Mouse (Mus musculus) limb, embryonic 15.5 days (tissue): ENCODE results near the gene Acadsb. TPM values are rescaled to one million over a fixed set of nuclear protein-coding genes. Genes with fewer than 3 reads are reported as not detected.
A peak's percentile ranks its signal among the peaks of the same experiment; 100 is the strongest.
"Not testable (repeated sequence)": the region's sequence is repeated elsewhere in the genome, so short reads cannot be mapped to it uniquely, and the experiment has no call there.

ENCODE experiments used
- ATAC-seq: fragments of 200-750 bp; cut with Nextera tagmentation; 2 replicates; pipeline ENCODE4 v1.8.0; 2017; ENCODE audit warnings: low read depth, moderate TSS enrichment; ENCODE audit not compliant: insufficient number of reproducible peaks, low FRiP score, low TSS enrichment
- H3K27ac ChIP-seq: fragments of 300-500 bp; sonication (generic); 2 replicates; pipeline ENCODE4 v1.5.1; 2015; ENCODE audit warnings: moderate library complexity, mild to moderate bottlenecking, inconsistent platforms
- H3K27me3 ChIP-seq: fragments of 300-500 bp; sonication (generic); 2 replicates; pipeline ENCODE4 v1.6.1; 2015; ENCODE audit warnings: inconsistent platforms
- H3K36me3 ChIP-seq: fragments of 300-500 bp; sonication (generic); 2 replicates; pipeline ENCODE4 v1.6.1; 2015; ENCODE audit warnings: inconsistent platforms
- H3K4me1 ChIP-seq: fragments of 300-500 bp; sonication (generic); 2 replicates; pipeline ENCODE4 v1.6.1; 2015; ENCODE audit warnings: inconsistent platforms
- H3K4me2 ChIP-seq: fragments of 300-500 bp; sonication (generic); 2 replicates; pipeline ENCODE4 v1.6.1; 2015; ENCODE audit warnings: mild to moderate bottlenecking, inconsistent platforms
- H3K4me3 ChIP-seq: fragments of 300-500 bp; sonication (generic); 2 replicates; pipeline ENCODE4 v1.5.1; 2015; ENCODE audit warnings: mild to moderate bottlenecking, inconsistent platforms
- H3K9ac ChIP-seq: fragments of 300-500 bp; sonication (generic); 2 replicates; pipeline ENCODE4 v1.6.1; 2015; ENCODE audit warnings: inconsistent platforms
- H3K9me3 ChIP-seq: fragments of 300-500 bp; sonication (generic); 2 replicates; pipeline ENCODE4 v1.6.1; 2016; ENCODE audit warnings: inconsistent platforms
- WGBS: fragments of 180-500 bp; shearing (Covaris S2); methylation state at CpG from one replicate; pipeline ENCODE4 v1.1.7; 2015; 5-methylcytosine and 5-hydroxymethylcytosine counted together
- polyA plus RNA-seq: library from polyadenylated mRNA; unstranded; fragments of >200 nt; fragmentation: Nextera tagmentation; extraction: Ambion mirVana; gene quantifications from 2 replicates; pipeline ENCODE4 v1.2.1, GENCODE M21; 2015

Gene Acadsb
- 99.0 and 113 TPM in 2 replicates for polyA plus RNA-seq

DNA sequence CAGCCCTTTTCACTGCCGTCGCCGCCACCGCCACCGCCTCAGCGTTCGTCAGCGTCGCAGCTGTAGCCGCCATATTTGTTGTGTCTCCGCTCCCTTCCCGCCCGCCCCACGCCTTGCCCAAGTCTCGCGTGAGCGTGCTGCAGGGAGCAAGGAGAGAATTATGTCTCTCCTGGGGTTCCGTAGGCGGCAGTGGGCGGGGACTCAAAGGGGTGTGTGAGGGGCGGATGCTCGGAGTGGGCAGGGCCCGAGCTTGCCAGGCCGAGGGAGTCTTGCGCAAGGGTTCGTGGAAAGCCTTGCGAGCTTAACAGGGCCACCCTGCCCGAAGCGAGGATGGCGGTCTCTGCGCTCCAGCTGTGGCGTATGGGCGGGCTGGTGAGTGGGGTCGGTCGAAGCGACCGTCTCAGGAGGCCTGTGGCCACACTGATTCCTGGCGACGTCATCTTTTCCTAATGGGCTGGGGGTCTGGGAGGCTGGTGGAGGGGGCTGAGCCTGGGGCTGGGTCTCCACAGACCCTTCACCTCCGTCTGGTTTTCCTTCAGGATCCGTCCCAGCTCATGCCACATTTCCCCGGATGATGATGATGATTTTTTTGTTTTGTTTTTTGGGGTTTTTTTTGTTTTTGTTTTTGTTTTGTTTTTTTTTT, at the start of gene Acadsb, which contains the start of gene Ikzf5:
Gene Acadsb, plus strand, starts transcription at position 186 of the 643 bp plus-strand sequence.
Gene Ikzf5, minus strand, starts transcription at position 106 of the 643 bp plus-strand sequence.
- peak within 1 kb of the TSS; percentile 72 for H3K4me2 ChIP-seq
- WGBS = under 1% methylated on average over 42 of the region's 42 CpGs

DNA sequence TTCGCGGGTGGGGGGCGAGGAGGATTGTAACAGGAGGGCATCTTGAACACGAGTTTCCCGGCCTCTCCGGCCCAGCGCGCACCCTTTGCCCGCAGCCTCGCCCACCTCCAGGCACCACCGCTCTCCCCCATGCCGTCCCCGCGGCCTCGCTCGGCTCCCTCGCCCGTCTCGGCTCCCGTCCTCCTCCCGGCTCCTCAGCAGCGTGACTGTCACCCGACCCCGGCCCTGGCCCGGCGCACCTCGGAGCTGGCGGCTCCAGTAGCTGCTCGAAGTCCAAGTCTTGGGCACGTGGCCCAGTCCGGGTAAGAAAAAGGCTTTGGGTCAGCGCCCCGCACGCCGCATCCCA, 48.2 kb upstream of the Acadsb start:
- H3K9ac ChIP-seq = peak overlapping the region; percentile 81
- H3K36me3 ChIP-seq = peaks cover 15% of the 10 kb centered on the region
- WGBS = under 1% methylated on average over 35 of the region's 35 CpGs
- H3K9me3 ChIP-seq = no peaks in the 10 kb centered on the region
- H3K4me3 ChIP-seq = peak overlapping the region; percentile 87
- H3K27ac ChIP-seq = peak overlapping the region; percentile 95
- peak overlapping the region; percentile 88 for H3K4me2 ChIP-seq
- H3K4me1 ChIP-seq = peaks cover 15% of the 10 kb centered on the region
- peak; percentile 83 for ATAC-seq
- no peaks in the 10 kb centered on the region for H3K27me3 ChIP-seq

More for the DNA sequence above, at the start of gene Acadsb, which contains the start of gene Ikzf5:
- peak within 1 kb of the TSS; percentile 73 for H3K4me3 ChIP-seq
- peaks cover 17% of the 10 kb centered on the region for H3K4me1 ChIP-seq
- ATAC-seq = peak; percentile 98
- no peaks in the 10 kb centered on the region for H3K27me3 ChIP-seq
- peak within 1 kb of the TSS; percentile 97 for H3K9ac ChIP-seq
- H3K9me3 ChIP-seq = no peaks in the 10 kb centered on the region
- peak within 1 kb of the TSS; percentile 87 for H3K27ac ChIP-seq
- no peaks in the 10 kb centered on the region for H3K36me3 ChIP-seq

DNA sequence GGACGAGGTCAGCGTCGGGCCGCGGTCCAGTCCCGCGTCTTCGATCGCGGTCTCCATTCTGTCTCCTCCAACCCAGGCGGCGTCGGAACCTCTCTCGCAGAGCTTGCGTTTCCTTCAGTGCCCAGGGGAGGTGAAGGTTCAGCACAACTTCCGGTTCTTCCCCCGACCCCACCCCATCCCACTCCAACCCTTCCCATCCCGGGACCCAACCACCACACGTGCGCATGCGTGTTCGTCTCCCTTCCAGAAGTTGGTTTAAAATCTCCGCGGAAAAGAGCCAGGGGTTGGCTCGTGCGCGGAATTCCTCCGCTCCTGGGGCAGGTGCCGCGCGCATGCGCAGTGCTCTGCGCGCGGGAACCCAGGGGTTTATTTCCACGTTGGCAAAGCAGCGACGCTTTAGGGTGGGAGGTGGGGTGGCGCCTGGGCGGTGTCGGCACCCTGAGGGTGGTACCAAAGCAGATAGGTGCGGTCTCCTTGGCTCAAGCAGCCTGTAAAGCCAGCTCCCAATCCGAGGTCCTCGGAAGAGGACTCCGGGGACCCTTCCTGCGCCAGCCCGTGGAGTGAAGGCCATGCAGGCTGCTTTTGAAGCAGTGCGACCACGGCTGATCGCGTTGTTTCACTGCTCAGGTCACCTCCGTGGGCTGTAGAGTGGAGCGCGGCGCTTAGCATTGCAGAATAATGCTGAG, 47.6 kb upstream of the Acadsb start, which contains the start of gene 2310057M21Rik:
Gene 2310057M21Rik, minus strand, starts transcription at position 145 of the 686 bp plus-strand sequence.
- Histone ChIP-seq H3K36me3 (peaks cover 10% of the 10 kb centered on the region), H3K4me2 (peak within 1 kb of the TSS; percentile 88), H3K9ac (peak within 1 kb of the TSS; percentile 81), H3K4me3 (peak within 1 kb of the TSS; percentile 87), H3K4me1 (peaks cover 15% of the 10 kb centered on the region), H3K9me3 (no peaks in the 10 kb centered on the region), H3K27me3 (no peaks in the 10 kb centered on the region), H3K27ac (peak within 1 kb of the TSS; percentile 95)
- ATAC-seq = peak; percentile 98
- WGBS = under 1% methylated on average over 55 of the region's 55 CpGs

DNA sequence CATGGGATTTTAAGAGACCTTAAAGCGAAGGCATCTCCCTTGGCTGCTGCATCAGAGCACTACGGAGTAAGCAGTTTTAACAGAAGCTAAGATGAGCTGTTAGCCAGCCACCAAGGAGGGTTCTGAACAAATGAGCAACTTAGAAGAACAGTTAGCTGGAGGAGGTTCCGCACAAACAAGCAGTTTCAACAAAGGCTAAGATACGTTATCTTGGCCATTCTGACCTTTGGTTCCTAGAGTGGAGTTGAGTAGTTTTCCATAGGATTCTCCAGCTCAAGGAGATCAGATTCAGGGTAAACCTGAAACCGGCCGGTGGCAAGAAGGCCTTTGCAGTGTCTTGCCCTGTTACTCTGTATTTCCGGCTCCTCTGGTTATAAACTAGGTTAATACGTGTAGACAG, 46.3 kb upstream of the Acadsb start:
- H3K36me3 ChIP-seq = no peaks in the 10 kb centered on the region
- no peak overlapping the region for H3K4me2 ChIP-seq
- ATAC-seq = no peak
- no peak overlapping the region for H3K27ac ChIP-seq
- WGBS = 90% methylated on average over 8 of the region's 8 CpGs
- no peaks in the 10 kb centered on the region for H3K9me3 ChIP-seq
- peaks cover 15% of the 10 kb centered on the region for H3K4me1 ChIP-seq
- no peak overlapping the region for H3K4me3 ChIP-seq
- no peak overlapping the region for H3K9ac ChIP-seq
- no peaks in the 10 kb centered on the region for H3K27me3 ChIP-seq

DNA sequence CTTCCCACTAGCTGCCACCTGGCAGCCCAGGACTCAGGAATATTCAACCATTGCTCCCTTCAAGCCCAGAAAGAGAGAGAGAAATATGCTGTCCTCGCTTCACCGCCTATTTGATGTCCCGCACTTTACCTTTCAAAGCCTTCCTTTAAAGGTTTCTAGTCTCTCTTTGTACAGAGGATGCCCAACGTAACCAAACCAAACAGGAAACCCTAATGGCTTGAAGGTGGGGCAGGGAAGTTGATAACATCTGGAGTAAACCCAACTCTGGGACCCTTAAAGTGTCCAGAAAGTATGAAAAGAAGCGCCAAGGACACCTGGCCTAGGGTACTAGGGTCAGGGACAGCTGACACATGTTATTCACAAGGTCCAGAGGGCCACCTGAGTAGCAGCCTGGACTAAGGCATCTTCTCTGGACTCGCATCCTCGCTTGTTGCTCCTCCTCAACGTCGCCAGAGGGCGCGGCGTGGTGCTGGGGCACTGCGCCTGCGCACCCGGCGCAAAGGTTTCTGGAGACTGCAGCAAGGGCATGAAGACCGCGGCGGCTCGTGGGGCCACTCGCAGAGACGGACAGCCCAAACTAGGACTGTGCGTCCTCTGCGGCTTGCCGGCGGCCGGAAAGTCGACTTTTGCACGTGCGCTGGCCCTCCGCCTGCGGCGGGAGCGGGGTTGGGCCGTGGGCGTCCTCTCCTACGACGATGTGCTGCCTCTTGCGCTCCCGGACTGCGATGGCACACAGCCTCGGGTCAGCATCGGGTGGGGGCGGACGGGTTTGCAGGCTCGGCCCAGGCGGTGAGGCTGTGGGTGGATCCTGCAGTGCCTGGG, 39.5 kb upstream of the Acadsb start, which contains the start of gene Pstk:
Gene Pstk, plus strand, starts transcription at position 494 of the 822 bp plus-strand sequence.
- H3K27ac ChIP-seq = peak within 1 kb of the TSS; percentile 95
- no peaks in the 10 kb centered on the region for H3K36me3 ChIP-seq
- H3K4me1 ChIP-seq = no peaks in the 10 kb centered on the region; the same call in 1 of the 2 replicates
- H3K9me3 ChIP-seq = no peaks in the 10 kb centered on the region
- peak within 1 kb of the TSS; percentile 66 for H3K4me3 ChIP-seq
- WGBS = 4% methylated on average over 47 of the region's 47 CpGs
- peak within 1 kb of the TSS; percentile 64 for H3K4me2 ChIP-seq
- H3K9ac ChIP-seq = peak within 1 kb of the TSS; percentile 86
- H3K27me3 ChIP-seq = no peaks in the 10 kb centered on the region
- ATAC-seq = peak; percentile 93

DNA sequence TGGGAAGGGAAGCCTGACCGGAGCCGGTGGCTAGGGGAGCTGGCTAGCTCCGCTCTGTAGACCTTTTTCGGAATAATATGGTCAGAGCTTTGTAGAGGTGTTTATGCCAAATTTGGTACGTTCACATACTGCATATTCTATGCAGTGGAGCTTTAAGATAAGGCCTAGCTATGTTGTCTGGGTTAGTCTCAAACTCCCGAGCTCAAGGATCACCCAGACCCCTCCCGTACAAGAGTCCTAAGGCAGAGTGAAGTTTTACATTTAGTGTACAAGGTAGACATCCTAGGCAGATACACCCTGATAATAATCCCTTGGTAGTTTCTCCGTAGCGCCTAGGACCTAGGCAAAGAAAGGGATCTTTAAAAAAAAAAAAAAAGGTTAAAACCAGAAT, 38.9 kb upstream of the Acadsb start:
- Histone ChIP-seq H3K36me3 (no peaks in the 10 kb centered on the region), H3K4me1 (no peaks in the 10 kb centered on the region; the same call in 1 of the 2 replicates), H3K9ac (peak overlapping the region; percentile 86), H3K27ac (peak overlapping the region; percentile 95), H3K4me3 (peak overlapping the region; percentile 66), H3K4me2 (peak overlapping the region; percentile 64), H3K9me3 (no peaks in the 10 kb centered on the region), H3K27me3 (no peaks in the 10 kb centered on the region)
- no peak for ATAC-seq
- WGBS = 5% methylated on average over 9 of the region's 9 CpGs

DNA sequence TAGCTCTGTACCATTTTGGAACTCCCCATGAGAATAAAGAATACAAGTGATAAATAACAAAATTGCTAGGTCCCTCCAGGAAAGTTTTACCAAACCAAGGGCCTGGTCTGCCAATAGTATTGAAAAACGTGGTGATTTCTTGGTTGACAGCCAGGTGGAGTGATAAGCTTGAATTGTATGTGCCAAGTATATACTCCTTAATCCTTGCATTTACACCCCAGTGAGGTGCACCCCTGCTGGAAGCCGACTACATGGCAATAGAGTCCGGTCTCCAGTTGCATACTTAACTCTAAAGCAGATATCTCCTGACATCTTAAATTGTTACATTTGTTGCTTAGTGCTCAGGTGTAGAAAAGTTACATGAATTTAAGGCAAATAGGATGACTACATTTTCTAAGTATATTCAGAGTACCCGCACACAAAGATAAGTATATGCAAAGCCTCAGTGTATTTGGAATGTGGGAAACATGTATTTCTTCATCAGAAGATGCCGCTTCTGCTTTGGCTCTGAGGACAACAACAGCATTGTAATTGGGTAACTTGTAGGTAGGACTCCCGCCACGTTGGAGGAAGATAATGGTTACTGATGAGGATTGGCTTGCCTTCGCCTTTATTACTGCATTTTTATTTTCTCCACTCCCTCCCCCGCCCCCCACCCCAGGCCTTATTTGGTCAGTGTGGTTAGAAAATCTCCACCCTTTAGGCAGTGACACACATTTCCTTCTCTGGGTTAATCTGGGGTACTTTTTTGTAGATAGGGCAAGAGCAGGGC, 38.3 kb upstream of the Acadsb start:
- H3K27me3 ChIP-seq = no peaks in the 10 kb centered on the region
- WGBS = 63% methylated on average over 9 of the region's 9 CpGs
- no peak for ATAC-seq

DNA sequence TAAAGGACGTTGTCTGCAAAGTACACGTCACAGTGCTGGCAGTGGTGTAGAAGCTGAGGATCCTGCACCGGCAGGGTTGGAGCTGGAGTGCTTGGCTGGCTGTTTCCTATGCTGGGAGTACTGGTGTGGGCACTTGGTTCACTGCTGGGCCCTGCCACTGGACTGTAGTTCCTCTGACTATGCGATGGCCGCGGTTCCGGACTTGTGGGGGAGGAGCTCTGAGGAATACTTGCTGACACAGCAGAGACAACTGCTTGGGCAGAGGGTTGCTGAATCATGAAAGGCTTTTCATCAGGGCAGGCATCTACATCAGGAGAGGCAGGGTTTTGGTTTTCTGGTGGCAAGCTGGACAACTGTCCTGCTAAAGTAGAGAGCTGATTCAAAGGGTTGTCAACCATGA, 18.6 kb upstream of the Acadsb start:
- H3K9me3 ChIP-seq, H3K27ac ChIP-seq, H3K4me2 ChIP-seq, ATAC-seq, H3K27me3 ChIP-seq, H3K9ac ChIP-seq, H3K4me1 ChIP-seq, H3K4me3 ChIP-seq: not testable (repeated sequence)
- WGBS = 93% methylated on average over 7 of the region's 7 CpGs
- peaks cover 26% of the 10 kb centered on the region for H3K36me3 ChIP-seq

More for the DNA sequence above, 38.3 kb upstream of the Acadsb start:
- peak overlapping the region; percentile 66 for H3K4me3 ChIP-seq
- no peaks in the 10 kb centered on the region for H3K36me3 ChIP-seq
- H3K9me3 ChIP-seq = no peaks in the 10 kb centered on the region
- H3K27ac ChIP-seq = no peak overlapping the region
- peak overlapping the region; percentile 64 for H3K4me2 ChIP-seq
- no peak overlapping the region for H3K9ac ChIP-seq
- H3K4me1 ChIP-seq = no peaks in the 10 kb centered on the region; the same call in 1 of the 2 replicates

DNA sequence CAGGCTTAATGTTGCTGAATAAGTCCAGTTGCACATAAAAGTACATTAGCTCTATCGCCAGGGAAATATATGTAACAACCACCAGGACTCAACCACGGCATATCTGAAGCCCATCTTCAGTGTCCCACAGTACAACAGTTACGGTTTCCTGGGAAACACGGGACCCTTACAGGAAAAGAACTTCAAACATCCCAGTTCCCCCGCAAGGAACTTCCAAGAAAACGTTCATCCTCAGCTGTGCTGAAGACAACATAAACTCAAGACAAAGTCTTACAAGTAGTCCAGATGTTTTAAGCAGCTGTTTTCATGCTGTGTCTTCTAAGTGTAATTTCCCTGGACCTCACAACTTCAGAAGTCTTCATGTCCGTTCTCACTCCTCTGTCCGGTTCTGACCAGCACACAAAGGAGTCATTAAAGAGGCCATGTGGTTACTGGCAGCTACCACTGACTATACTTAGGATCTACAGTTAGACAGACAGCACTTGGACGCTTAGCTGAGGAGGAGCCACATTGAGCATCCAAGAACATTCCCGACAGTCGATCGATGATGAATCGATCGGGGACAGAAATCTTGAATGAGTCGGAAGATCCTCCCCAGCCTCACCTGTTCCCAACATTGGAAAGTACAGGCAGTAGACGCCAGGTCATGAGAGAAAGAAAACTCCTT, 947 bp upstream of the Acadsb start:
- Histone ChIP-seq H3K27ac (peak overlapping the region; percentile 87; the same call in 1 of the 2 replicates), H3K27me3 (no peaks in the 10 kb centered on the region)

DNA sequence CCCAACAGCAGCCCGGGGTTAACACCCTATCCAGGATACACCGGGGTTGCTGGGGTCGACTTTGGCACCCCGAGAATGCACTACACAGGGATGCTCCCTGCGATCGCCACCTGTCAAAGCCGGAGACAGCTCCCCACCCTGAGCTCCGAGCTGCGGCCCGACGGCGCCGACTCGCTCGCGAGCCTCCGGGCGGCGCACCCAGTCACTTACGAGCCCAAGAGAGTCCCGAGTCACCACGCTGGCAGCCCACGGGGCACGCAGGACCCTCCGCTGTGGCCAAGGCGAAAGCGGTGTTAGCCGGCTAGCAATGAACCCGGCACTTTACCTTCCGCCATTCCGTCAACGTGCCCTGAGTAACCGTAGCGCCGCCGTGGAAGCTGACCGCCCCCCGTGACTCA, 414 bp upstream of the Acadsb start:
- Histone ChIP-seq H3K27ac (peak overlapping the region; percentile 87), H3K4me3 (peak overlapping the region; percentile 73), H3K4me2 (peak overlapping the region; percentile 72), H3K9me3 (no peaks in the 10 kb centered on the region), H3K36me3 (no peaks in the 10 kb centered on the region), H3K4me1 (peaks cover 17% of the 10 kb centered on the region), H3K27me3 (no peaks in the 10 kb centered on the region), H3K9ac (peak overlapping the region; percentile 97)
- under 1% methylated on average over 38 of the region's 38 CpGs for WGBS
- ATAC-seq = no peak; the same call in 1 of the 2 replicates

More for the DNA sequence above, 947 bp upstream of the Acadsb start:
- Histone ChIP-seq H3K4me1 (peaks cover 17% of the 10 kb centered on the region), H3K4me2 (peak overlapping the region; percentile 72), H3K36me3 (no peaks in the 10 kb centered on the region), H3K4me3 (peak overlapping the region; percentile 73), H3K9me3 (no peaks in the 10 kb centered on the region), H3K9ac (peak overlapping the region; percentile 97)
- 6% methylated on average over 16 of the region's 16 CpGs for WGBS
- ATAC-seq = no peak
